Mouse (Mus musculus) embryo, embryonic 11 days (tissue): ENCODE data around the gene Nupr1l.
"Not testable (repeated sequence)": the region's sequence is repeated elsewhere in the genome, so short reads cannot be mapped to it uniquely, and the experiment has no call there.

Source experiments
- DNase-seq: peaks from one replicate; pipeline ENCODE4 v3.0.0-alpha.2; 2015

Gene Nupr1l

GRCm38 (mm10) chr5:129908242-129908965 lies at the start of gene Nupr1l:
Nupr1l (plus strand) TSS chr5:129908540.
- DNase-seq = peak; percentile 97

- DNase-seq = no peak
Observed at GRCm38 (mm10) chr5:129862325-129862724, 46.0 kb upstream of the Nupr1l start.

GRCm38 (mm10) chr5:129864467-129864866 lies 43.9 kb upstream of the Nupr1l start:
- peak; percentile 53 for DNase-seq

GRCm38 (mm10) chr5:129865841-129866240 lies 42.5 kb upstream of the Nupr1l start:
- DNase-seq = no peak

- DNase-seq = no peak
Observed at GRCm38 (mm10) chr5:129869238-129869995, 38.9 kb upstream of the Nupr1l start.

GRCm38 (mm10) chr5:129871238-129871637 lies 37.1 kb upstream of the Nupr1l start:
- no peak for DNase-seq

- no peak for DNase-seq
Observed at GRCm38 (mm10) chr5:129873942-129874341, 34.4 kb upstream of the Nupr1l start.

- no peak for DNase-seq
Observed at GRCm38 (mm10) chr5:129875098-129875497, 33.2 kb upstream of the Nupr1l start.

- DNase-seq = no peak
Observed at GRCm38 (mm10) chr5:129877731-129878455, 30.4 kb upstream of the Nupr1l start.

- peak; percentile 54 for DNase-seq
Observed at GRCm38 (mm10) chr5:129878946-129879345, 29.4 kb upstream of the Nupr1l start.

- DNase-seq = no peak
Observed at GRCm38 (mm10) chr5:129879888-129880287, 28.5 kb upstream of the Nupr1l start.

- no peak for DNase-seq
Observed at GRCm38 (mm10) chr5:129886271-129886670, 22.1 kb upstream of the Nupr1l start.

- peak; percentile 97 for DNase-seq
Observed at GRCm38 (mm10) chr5:129886911-129887636, 21.3 kb upstream of the Nupr1l start, which contains the start of gene Chchd2. Chchd2 (minus strand) TSS chr5:129887470.

- DNase-seq = not testable (repeated sequence)
Observed at GRCm38 (mm10) chr5:129890390-129890789, 17.9 kb upstream of the Nupr1l start.

- peak; percentile 95 for DNase-seq
Observed at GRCm38 (mm10) chr5:129895198-129896088, 12.9 kb upstream of the Nupr1l start, which contains the start of gene Zbed5. Zbed5 (plus strand) TSS chr5:129895723.

- DNase-seq = no peak
Observed at GRCm38 (mm10) chr5:129898449-129898848, 9.9 kb upstream of the Nupr1l start, which contains the start of gene Phkg1. Phkg1 (minus strand) TSS chr5:129898549.

- peak; percentile 13 for DNase-seq
Observed at GRCm38 (mm10) chr5:129907775-129908174, 565 bp upstream of the Nupr1l start.

GRCm38 (mm10) chr5:129909147-129909546 lies 807 bp downstream of the Nupr1l start:
- no peak for DNase-seq

GRCm38 (mm10) chr5:129909591-129909990 lies 1.3 kb downstream of the Nupr1l start:
- DNase-seq = no peak

GRCm38 (mm10) chr5:129914024-129914423 lies 5.7 kb downstream of the Nupr1l start:
- peak; percentile 52 for DNase-seq

- not testable (repeated sequence) for DNase-seq
Observed at GRCm38 (mm10) chr5:129915491-129915890, 7.2 kb downstream of the Nupr1l start.
